Mouse (Mus musculus) megakaryocyte, embryonic 14.5 days (primary cell): ENCODE data around the gene Paqr6. TPM values are rescaled to one million over a fixed set of nuclear protein-coding genes. Genes with fewer than 3 reads are reported as not detected.

Source experiments
- H3K27me3 ChIP-seq: replicated peaks from 2 replicates; pipeline ENCODE3; 2012; ENCODE audit warnings: inconsistent platforms
- H3K36me3 ChIP-seq: replicated peaks from 2 replicates; pipeline ENCODE3; 2012; ENCODE audit warnings: low read length, inconsistent platforms, mixed read lengths
- H3K4me1 ChIP-seq: 2 replicates; pipeline ENCODE4 v1.6.1; 2012; ENCODE audit warnings: inconsistent platforms
- H3K4me3 ChIP-seq: replicated peaks from 2 replicates; pipeline ENCODE3; 2012; ENCODE audit warnings: moderate library complexity, mild to moderate bottlenecking, inconsistent platforms
- H3K9me3 ChIP-seq: 2 replicates; pipeline ENCODE4 v1.6.1; 2012; ENCODE audit warnings: inconsistent platforms
- FLI1 ChIP-seq: IDR thresholded peaks from 2 replicates; pipeline ENCODE4 v1.6.1; 2012; ENCODE audit warnings: low read length, inconsistent platforms, mixed read lengths
- GATA1 ChIP-seq: IDR thresholded peaks from 3 replicates; pipeline ENCODE4 v1.6.1; 2012; ENCODE audit warnings: mixed read lengths, low read length, inconsistent platforms, borderline replicate concordance
- polyA plus RNA-seq: library from polyadenylated mRNA; stranded (reverse); fragments of >175 nt; gene quantifications from 2 replicates; pipeline ENCODE4 v1.2.3, GENCODE M21; 2012; ENCODE audit warnings: low replicate concordance; ENCODE audit not compliant: insufficient read depth

The Paqr6 gene
- polyA plus RNA-seq, 1 experiment, result not detected

DNA sequence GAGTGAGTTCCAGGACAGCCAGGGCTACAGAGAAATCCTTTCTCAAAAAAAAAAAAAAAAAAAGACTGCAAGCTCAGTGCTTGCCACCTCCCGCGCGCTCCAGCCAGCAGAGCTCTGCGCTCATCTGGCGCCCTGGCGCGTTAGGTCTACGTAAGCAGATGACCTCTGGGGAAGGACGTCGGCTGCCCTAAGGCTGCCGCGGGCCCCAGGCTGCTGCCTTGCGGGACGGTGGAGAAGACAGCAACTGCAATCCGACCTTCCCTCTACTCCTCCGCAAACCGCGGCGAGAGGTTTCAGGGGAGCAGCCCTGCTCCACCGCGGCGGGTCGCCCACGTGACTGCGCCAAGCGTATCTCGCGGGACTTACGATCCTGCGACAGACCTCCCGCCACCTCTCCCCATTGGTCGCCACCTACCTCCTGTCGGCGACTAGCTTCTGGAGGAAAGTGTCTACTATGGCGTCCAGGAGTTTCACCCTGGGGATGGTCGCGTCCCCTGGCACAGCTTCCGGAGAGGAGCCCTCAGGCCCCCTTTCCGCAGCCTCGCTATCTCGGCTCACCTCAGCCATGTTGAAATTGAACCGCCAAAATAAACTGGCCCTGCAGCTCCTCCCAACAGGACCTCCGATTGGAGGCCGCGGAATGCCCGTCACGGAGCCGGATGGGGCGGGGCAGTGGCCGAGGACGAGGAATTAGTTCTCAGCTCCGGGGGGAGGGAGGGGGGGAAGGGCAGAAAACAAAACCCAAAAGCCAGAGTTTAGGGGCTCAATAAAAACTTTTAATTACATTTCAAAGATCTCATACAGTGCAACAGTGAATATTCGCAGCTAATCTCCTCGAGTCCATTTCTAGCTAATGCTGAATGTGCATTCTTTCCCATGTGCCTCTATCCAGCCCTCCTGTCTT is 45.6 kb downstream of the Paqr6 start, which contains the start of gene Pmf1:
Pmf1 (minus strand) TSS at position 591 of the 904 bp plus-strand sequence.
- Histone ChIP-seq H3K36me3 (peaks cover 42% of the 10 kb centered on the region), H3K27me3 (no peaks in the 10 kb centered on the region), H3K9me3 (no peaks in the 10 kb centered on the region), H3K4me1 (peaks cover 69% of the 10 kb centered on the region), H3K4me3 (peak within 1 kb of the TSS; percentile 92)
- TF ChIP-seq GATA1 (no peak), FLI1 (peak; percentile 23; the same call in 1 of the 2 replicates)

DNA sequence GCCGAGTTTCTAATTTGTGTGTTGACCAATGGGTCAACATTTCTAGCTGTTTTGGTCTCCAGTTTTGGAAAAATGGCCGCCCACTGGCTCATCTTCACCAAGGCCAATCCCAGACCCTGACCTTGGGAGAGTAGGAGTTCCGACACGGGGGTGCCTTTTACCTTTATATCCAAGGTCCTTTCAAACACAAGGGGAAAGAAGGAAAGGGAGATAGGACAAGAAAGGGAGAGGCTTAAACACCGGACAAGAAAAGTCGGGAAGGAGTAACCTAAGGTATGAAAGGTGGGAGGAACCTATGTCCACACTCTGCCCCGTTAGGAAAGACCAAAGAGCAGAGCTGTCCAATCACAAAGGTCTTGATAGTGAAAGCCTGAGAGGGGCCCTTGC is 46.3 kb downstream of the Paqr6 start:
- Histone ChIP-seq H3K36me3 (peaks cover 48% of the 10 kb centered on the region), H3K4me3 (peak overlapping the region; percentile 92), H3K9me3 (no peaks in the 10 kb centered on the region), H3K4me1 (peaks cover 75% of the 10 kb centered on the region), H3K27me3 (no peaks in the 10 kb centered on the region)
- no peak for TF ChIP-seq FLI1
- no peak for TF ChIP-seq GATA1

GRCm38 (mm10) chr3:88411681-88412080 is 47.3 kb downstream of the Paqr6 start:
- Histone ChIP-seq H3K36me3 (peaks cover 59% of the 10 kb centered on the region), H3K4me1 (peaks cover 79% of the 10 kb centered on the region), H3K9me3 (no peaks in the 10 kb centered on the region), H3K27me3 (no peaks in the 10 kb centered on the region), H3K4me3 (no peak overlapping the region)
- TF ChIP-seq GATA1, result no peak
- TF ChIP-seq FLI1, result no peak

DNA sequence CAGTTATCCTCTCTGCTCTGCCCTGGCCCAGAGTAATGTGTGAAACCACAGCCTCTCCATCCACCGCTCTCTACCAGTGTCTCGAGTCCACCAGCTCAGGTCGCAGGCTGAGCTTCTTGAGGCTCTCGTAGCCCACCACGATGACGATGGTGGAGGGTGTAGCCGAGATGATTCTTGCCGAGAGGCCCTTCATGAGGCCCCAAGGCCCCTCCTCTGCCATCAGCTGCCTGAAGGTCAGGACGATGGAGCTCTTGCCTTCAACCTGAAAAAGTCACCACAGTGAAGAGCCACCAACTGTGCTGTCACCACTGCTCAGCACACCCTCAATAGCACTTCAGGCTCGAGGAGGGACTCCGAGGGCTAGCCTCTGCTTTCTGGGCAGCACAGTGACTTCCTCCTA is 48.3 kb downstream of the Paqr6 start:
- Histone ChIP-seq H3K27me3 (no peaks in the 10 kb centered on the region), H3K4me1 (peaks cover 79% of the 10 kb centered on the region), H3K36me3 (peaks cover 68% of the 10 kb centered on the region), H3K9me3 (no peaks in the 10 kb centered on the region), H3K4me3 (no peak overlapping the region)
- TF ChIP-seq GATA1 (no peak), FLI1 (no peak)

DNA sequence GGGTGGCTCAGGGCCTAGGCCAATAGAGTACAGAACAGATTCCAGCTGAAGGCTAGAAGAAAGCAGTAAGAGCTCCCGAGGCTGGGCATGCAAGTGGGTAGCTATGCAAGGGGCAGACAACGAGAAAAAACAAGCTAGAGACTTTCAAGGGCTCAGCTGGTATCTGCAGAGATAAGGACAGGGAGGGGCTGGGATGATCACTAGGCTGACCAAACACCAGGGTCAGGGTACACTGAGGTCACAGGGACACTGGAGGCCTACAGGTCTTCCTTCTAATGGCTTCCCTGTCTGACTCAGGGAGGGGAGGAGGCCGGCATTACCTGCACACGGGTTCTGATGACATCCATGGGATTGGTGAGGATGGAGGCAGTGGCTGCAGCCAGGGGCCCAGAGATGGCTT is 51.3 kb downstream of the Paqr6 start:
- H3K4me3 ChIP-seq, result no peak overlapping the region
- peaks cover 82% of the 10 kb centered on the region for H3K4me1 ChIP-seq
- no peaks in the 10 kb centered on the region for H3K27me3 ChIP-seq
- H3K9me3 ChIP-seq, result no peaks in the 10 kb centered on the region
- TF ChIP-seq FLI1, result no peak
- TF ChIP-seq GATA1, result no peak
- peaks cover 99% of the 10 kb centered on the region for H3K36me3 ChIP-seq

GRCm38 (mm10) chr3:88418016-88418415 is 53.6 kb downstream of the Paqr6 start:
- Histone ChIP-seq H3K36me3 (peaks cover 87% of the 10 kb centered on the region), H3K4me1 (peaks cover 87% of the 10 kb centered on the region), H3K9me3 (no peaks in the 10 kb centered on the region), H3K4me3 (peak overlapping the region; percentile 31), H3K27me3 (no peaks in the 10 kb centered on the region)
- TF ChIP-seq GATA1, result no peak
- no peak for TF ChIP-seq FLI1

Other genes starting within 250 kb of the Paqr6 start
- gene Mef2d, start 222.2 kb upstream of the Paqr6 start, polyA plus RNA-seq, result 60.2 and 145 TPM in 2 replicates
- not detected in 2 replicates for gene Rhbg, start 109.9 kb upstream of the Paqr6 start, polyA plus RNA-seq
- not detected in 2 replicates for gene Gm38392, start 77.4 kb upstream of the Paqr6 start, polyA plus RNA-seq
- 2.0 TPM in 1 of 2 replicates, not detected in the other for gene Tsacc, start 67.6 kb upstream of the Paqr6 start, polyA plus RNA-seq
- 7.1 and 29.4 TPM in 2 replicates for gene Cct3, start 67.5 kb upstream of the Paqr6 start, polyA plus RNA-seq
- gene Glmp, start 39.6 kb upstream of the Paqr6 start, polyA plus RNA-seq, result 31.1 and 138 TPM in 2 replicates
- gene Tmem79, start 28.4 kb upstream of the Paqr6 start, polyA plus RNA-seq, result 2.3 TPM in 1 of 2 replicates, not detected in the other
- 39.8 and 77.9 TPM in 2 replicates for gene Smg5, start 28.3 kb upstream of the Paqr6 start, polyA plus RNA-seq
- gene Bglap3, start 8.2 kb downstream of the Paqr6 start, polyA plus RNA-seq, result not detected in 2 replicates
- not detected in 2 replicates for gene Bglap2, start 14.1 kb downstream of the Paqr6 start, polyA plus RNA-seq
- not detected in 2 replicates for gene Bglap, start 19.9 kb downstream of the Paqr6 start, polyA plus RNA-seq
- 73.6 and 114 TPM in 2 replicates for gene Pmf1, start 45.7 kb downstream of the Paqr6 start, polyA plus RNA-seq
- 6.7 and 7.2 TPM in 2 replicates for gene Slc25a44, start 60.6 kb downstream of the Paqr6 start, polyA plus RNA-seq
- 8.4 and 26.0 TPM in 2 replicates for gene Sema4a, start 96.6 kb downstream of the Paqr6 start, polyA plus RNA-seq
- 607 and 1,158 TPM in 2 replicates for gene Lmna, start 145.4 kb downstream of the Paqr6 start, polyA plus RNA-seq
- 0.83 and 1.6 TPM in 2 replicates for gene Mex3a, start 167.8 kb downstream of the Paqr6 start, polyA plus RNA-seq
- 0.51 TPM in 1 of 2 replicates, not detected in the other for gene Rab25, start 183.7 kb downstream of the Paqr6 start, polyA plus RNA-seq
- 18.1 and 152 TPM in 2 replicates for gene Lamtor2, start 188.5 kb downstream of the Paqr6 start, polyA plus RNA-seq
- gene Ubqln4, start 189.2 kb downstream of the Paqr6 start, polyA plus RNA-seq, result 26.1 and 51.5 TPM in 2 replicates
- 111 and 307 TPM in 2 replicates for gene Ssr2, start 211.3 kb downstream of the Paqr6 start, polyA plus RNA-seq
- 302 and 446 TPM in 2 replicates for gene Arhgef2, start 241.4 kb downstream of the Paqr6 start, polyA plus RNA-seq